Mouse (Mus musculus) stomach, embryonic 14.5 days (tissue): Measurements from ENCODE around the gene Gast. TPM values are rescaled to one million over a fixed set of nuclear protein-coding genes. Genes with fewer than 3 reads are reported as not detected.
"Not testable (repeated sequence)": the region's sequence is repeated elsewhere in the genome, so short reads cannot be mapped to it uniquely, and the experiment has no call there.

Source experiments
- ATAC-seq: fragments of 200-750 bp; cut with Nextera tagmentation; 2 replicates; pipeline ENCODE4 v1.8.0; 2017; ENCODE audit warnings: low read depth, moderate TSS enrichment; ENCODE audit not compliant: insufficient number of reproducible peaks, insufficient read depth, low FRiP score
- H3K27ac ChIP-seq: fragments of 300-500 bp; sonication (generic); 2 replicates; pipeline ENCODE4 v1.5.1; 2014; ENCODE audit warnings: mild to moderate bottlenecking, low read length, moderate library complexity, mixed read lengths
- H3K27me3 ChIP-seq: fragments of 300-500 bp; sonication (generic); 2 replicates; pipeline ENCODE4 v1.6.1; 2014; ENCODE audit warnings: low read length, control low read depth, mixed read lengths; ENCODE audit not compliant: control insufficient read depth, insufficient read depth
- H3K36me3 ChIP-seq: fragments of 300-500 bp; sonication (generic); 2 replicates; pipeline ENCODE4 v1.6.1; 2014; ENCODE audit warnings: mild to moderate bottlenecking, control low read depth, low read length, moderate library complexity, mixed read lengths; ENCODE audit not compliant: control insufficient read depth, insufficient read depth
- H3K4me1 ChIP-seq: fragments of 300-500 bp; sonication (generic); 2 replicates; pipeline ENCODE4 v1.6.1; 2014; ENCODE audit warnings: low read length, control low read depth, mixed read lengths; ENCODE audit not compliant: control insufficient read depth, insufficient read depth
- H3K4me2 ChIP-seq: fragments of 300-500 bp; sonication (generic); replicated peaks from 2 replicates; pipeline ENCODE4 v1.6.1; 2014; ENCODE audit warnings: low read depth, low read length, control low read depth
- H3K4me3 ChIP-seq: fragments of 300-500 bp; sonication (generic); 2 replicates; pipeline ENCODE4 v1.5.1; 2014; ENCODE audit warnings: low read depth, low read length, control low read depth
- H3K9ac ChIP-seq: fragments of 300-500 bp; sonication (generic); replicated peaks from 2 replicates; pipeline ENCODE4 v1.6.1; 2014; ENCODE audit warnings: low read depth, mild to moderate bottlenecking, control low read depth, low read length, moderate library complexity, mixed read lengths
- H3K9me3 ChIP-seq: fragments of 300-500 bp; sonication (generic); 2 replicates; pipeline ENCODE4 v1.6.1; 2016; ENCODE audit warnings: low read depth, low read length, control low read depth; ENCODE audit not compliant: control insufficient read depth
- WGBS: fragments of 180-500 bp; shearing (Covaris S2); extraction: QIAGEN DNeasy Blood & Tissue Kit; methylation state at CpG from one replicate; pipeline ENCODE4 v1.1.7; 2014; 5-methylcytosine and 5-hydroxymethylcytosine counted together
- polyA plus RNA-seq: library from polyadenylated mRNA; unstranded; fragments of >200 nt; fragmentation: Nextera tagmentation; extraction: Ambion mirVana; gene quantifications from 2 replicates; pipeline ENCODE4 v1.2.1, GENCODE M21; 2014

Gast gene
- polyA plus RNA-seq, 1 experiment from 2014 or later = 6.9 TPM

- Histone ChIP-seq H3K36me3 (no peaks in the 10 kb centered on the region), H3K27ac (no peak overlapping the region), H3K9me3 (no peaks in the 10 kb centered on the region), H3K9ac (no peak overlapping the region), H3K27me3 (peaks cover 10% of the 10 kb centered on the region; the same call in 1 of the 2 replicates), H3K4me3 (no peak overlapping the region), H3K4me2 (no peak overlapping the region), H3K4me1 (peaks cover under 1% of the 10 kb centered on the region; the same call in 1 of the 2 replicates)
- ATAC-seq = no peak
- 81% methylated on average over 6 of the region's 6 CpGs for WGBS
Observed at GRCm38 (mm10) chr11:100360175-100360574, 26.0 kb downstream of the Gast start.

DNA sequence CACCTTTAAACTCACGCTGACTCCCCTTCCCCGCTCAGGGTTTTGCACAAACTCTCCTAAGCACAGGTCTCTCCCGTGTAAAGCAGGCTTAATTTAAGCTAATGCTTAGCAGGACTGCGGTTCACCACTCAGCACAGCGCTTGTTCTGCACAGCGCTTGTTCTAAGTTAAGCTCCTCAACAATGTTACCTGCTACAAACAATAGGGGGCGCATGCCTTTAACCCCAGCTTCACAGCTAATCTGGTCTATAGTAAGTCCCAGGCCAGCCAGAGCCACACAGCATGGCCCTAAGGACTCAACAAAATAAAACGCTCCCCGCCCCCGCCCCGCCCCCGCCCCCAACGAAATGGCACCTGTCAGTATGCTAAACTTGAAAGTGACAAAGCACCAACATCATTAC is 26.9 kb downstream of the Gast start:
- ATAC-seq, H3K27me3 ChIP-seq, H3K9ac ChIP-seq, H3K4me1 ChIP-seq, H3K9me3 ChIP-seq, H3K4me3 ChIP-seq, H3K36me3 ChIP-seq, H3K4me2 ChIP-seq, H3K27ac ChIP-seq: not testable (repeated sequence)
- no CpG with 5 or more reads among the region's 13 CpGs for WGBS

- WGBS = 14% methylated on average over 8 of the region's 8 CpGs
- H3K4me2 ChIP-seq = no peak overlapping the region
- no peak overlapping the region for H3K9ac ChIP-seq
- no peak overlapping the region for H3K4me3 ChIP-seq
- ATAC-seq = no peak
- no peak overlapping the region for H3K27ac ChIP-seq
- no peaks in the 10 kb centered on the region for H3K27me3 ChIP-seq
- H3K9me3 ChIP-seq = no peaks in the 10 kb centered on the region
- H3K4me1 ChIP-seq = no peaks in the 10 kb centered on the region
- no peaks in the 10 kb centered on the region for H3K36me3 ChIP-seq
Observed at GRCm38 (mm10) chr11:100362209-100362978, 28.2 kb downstream of the Gast start.

DNA sequence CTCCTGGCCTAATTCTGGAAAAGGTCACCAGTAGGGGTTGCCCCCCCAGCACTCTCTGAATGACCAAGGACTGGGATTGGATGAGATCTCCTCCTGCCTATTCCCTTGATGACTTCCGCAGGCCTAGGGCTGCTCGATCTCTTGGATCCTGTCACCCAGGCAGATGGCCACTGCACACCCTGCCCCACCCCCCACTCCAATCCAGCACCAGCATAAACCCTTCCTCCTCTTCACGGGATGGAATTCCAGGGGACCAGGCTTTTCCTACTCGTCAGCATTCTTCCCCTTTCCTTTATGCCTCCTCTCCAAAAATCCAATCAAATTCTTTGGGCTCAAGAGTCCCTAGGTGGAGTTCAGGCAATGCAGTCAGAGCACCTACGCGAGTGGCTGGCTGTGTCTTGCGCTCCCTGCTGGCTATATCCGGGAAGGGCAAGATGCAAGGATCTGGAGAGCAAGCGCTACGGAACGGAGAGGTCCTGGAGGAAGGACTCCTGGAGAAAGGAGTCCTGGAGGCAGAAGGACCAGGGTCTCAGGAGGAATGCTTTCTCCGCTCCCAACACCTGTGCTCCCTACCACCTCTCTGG is 28.9 kb downstream of the Gast start:
- Histone ChIP-seq H3K4me3 (no peak overlapping the region), H3K27me3 (no peaks in the 10 kb centered on the region), H3K4me1 (no peaks in the 10 kb centered on the region), H3K9ac (no peak overlapping the region), H3K27ac (no peak overlapping the region), H3K36me3 (no peaks in the 10 kb centered on the region), H3K4me2 (no peak overlapping the region), H3K9me3 (no peaks in the 10 kb centered on the region)
- WGBS = 19% methylated on average over 12 of the region's 12 CpGs
- 0 out of 2 replicates have a peak, but pooled peaks have one; percentile 29 for ATAC-seq

DNA sequence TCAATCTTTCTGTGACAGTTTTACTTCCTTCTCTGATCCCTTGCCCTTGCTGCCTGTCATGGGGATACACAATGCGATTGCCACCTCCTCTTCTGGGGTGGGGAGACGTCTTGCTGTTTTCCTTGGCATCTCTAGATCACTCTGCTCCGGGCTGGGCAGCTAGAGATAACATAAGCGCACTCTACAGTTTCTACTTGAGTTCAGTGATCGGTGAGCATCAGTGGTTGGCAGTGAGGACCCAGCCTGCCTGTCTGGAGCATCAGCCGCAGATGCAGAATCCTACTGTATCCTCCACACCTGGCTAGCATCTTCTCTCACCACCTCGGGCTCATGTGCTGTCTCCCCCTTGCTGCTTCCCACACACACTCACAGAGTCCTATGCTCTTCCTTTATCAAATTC is 34.9 kb downstream of the Gast start:
- WGBS = 56% methylated on average over 7 of the region's 7 CpGs

DNA sequence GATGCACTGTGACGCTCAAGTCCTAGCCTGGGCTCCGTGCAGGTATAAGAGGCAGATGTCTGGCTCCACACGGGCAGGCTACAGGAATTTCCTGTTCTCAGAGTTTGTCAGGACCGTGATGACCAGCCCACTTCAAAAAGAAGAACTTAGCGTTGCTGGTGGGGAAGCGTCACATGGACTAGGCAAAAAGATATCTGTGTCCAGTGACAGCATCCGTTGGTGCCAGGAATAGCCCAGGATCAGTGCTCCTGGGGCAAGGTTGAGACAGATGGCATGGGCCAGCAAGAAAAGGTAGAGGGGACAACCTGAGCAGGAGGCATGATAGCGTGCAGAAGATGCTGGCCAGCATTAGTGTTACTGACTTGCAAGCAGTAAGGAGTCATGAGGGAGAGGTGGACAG is 35.6 kb downstream of the Gast start:
- no peak overlapping the region for H3K4me3 ChIP-seq
- H3K36me3 ChIP-seq = peaks cover 42% of the 10 kb centered on the region
- ATAC-seq = no peak
- H3K9me3 ChIP-seq = no peaks in the 10 kb centered on the region
- H3K4me1 ChIP-seq = no peaks in the 10 kb centered on the region
- no peak overlapping the region for H3K9ac ChIP-seq
- 76% methylated on average over 8 of the region's 8 CpGs for WGBS
- no peak overlapping the region for H3K4me2 ChIP-seq
- H3K27ac ChIP-seq = no peak overlapping the region
- no peaks in the 10 kb centered on the region for H3K27me3 ChIP-seq

More for the DNA sequence above, 34.9 kb downstream of the Gast start:
- Histone ChIP-seq H3K4me1 (no peaks in the 10 kb centered on the region), H3K4me2 (no peak overlapping the region), H3K9ac (no peak overlapping the region), H3K36me3 (peaks cover 37% of the 10 kb centered on the region), H3K27ac (no peak overlapping the region), H3K9me3 (no peaks in the 10 kb centered on the region), H3K27me3 (no peaks in the 10 kb centered on the region), H3K4me3 (no peak overlapping the region)
- ATAC-seq = no peak

DNA sequence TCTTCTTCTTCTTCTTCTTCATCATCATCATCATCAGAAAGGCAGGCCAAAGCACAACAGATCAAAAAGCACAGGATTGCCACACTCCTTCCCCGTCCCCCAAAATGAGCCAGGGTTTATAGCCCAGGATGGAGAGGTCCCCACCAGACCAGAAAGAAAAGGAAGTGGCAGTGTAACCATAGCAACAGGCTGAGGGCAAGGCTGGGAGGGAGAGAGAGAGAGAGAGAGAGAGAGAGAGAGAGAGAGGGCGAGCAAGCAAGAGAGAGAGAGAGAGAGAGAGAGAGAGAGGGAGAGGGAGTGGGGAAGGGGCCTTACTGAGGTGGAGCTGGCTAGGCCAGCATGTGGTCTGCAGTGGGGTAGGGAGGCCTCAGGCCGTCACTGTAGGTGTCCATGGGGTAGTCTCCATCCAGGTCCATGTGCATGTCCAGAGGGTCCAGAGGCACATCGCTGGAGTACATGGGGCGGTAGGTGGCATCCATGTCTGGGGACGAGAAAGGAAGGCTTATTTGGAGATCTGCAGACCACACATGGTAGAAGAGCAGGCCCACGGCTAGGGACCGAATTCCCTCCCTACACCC is 37.9 kb downstream of the Gast start:
- Histone ChIP-seq H3K27me3 (no peaks in the 10 kb centered on the region), H3K4me3 (no peak overlapping the region), H3K36me3 (peaks cover 58% of the 10 kb centered on the region), H3K4me2 (no peak overlapping the region), H3K4me1 (no peaks in the 10 kb centered on the region), H3K9ac (no peak overlapping the region), H3K27ac (no peak overlapping the region), H3K9me3 (no peaks in the 10 kb centered on the region)
- no peak for ATAC-seq
- WGBS = 82% methylated on average over 7 of the region's 8 CpGs

DNA sequence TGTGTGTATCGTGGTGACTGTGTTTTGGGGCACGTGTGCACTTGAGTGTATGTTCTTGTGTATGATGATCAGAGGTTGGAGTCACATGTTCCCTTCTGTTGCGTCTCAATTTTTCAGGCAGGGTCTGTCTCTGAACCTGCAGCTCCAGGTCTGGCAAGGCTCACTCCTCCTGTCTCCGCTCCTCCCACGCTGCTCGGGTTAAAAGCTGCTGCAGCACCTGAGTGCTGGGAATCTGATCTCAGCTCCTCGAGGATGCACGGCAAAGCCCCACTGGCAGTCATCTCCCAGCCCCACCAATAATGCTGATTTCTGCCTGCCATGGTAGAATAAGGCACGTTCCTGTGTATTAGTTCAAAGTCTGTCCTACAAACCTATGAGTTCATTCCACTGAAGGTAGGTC is 40.9 kb downstream of the Gast start:
- Histone ChIP-seq H3K27me3 (no peaks in the 10 kb centered on the region), H3K4me3 (no peak overlapping the region), H3K4me1 (no peaks in the 10 kb centered on the region), H3K4me2 (no peak overlapping the region), H3K27ac (no peak overlapping the region), H3K9me3 (no peaks in the 10 kb centered on the region), H3K36me3 (peaks cover 74% of the 10 kb centered on the region), H3K9ac (no peak overlapping the region)
- 88% methylated on average over 9 of the region's 9 CpGs for WGBS
- no peak for ATAC-seq
